Mouse (Mus musculus): Measurements from ENCODE around the gene Prelid1. TPM values are rescaled to one million over a fixed set of nuclear protein-coding genes. Genes with fewer than 3 reads are reported as not detected.
A peak's percentile ranks its signal among the peaks of the same experiment; 100 is the strongest.

Gene Prelid1
- polyA plus RNA-seq, 1 experiment from 2014 or later: 447 TPM

- Histone ChIP-seq H3K9ac (ENCODE audit: low read depth, low read length) (no peak overlapping the region), H3K4me3 (ENCODE audit: low read depth, low read length) (no peak overlapping the region), H3K9me3 (replicated peaks; ENCODE audit: control insufficient read depth, low read length) (no peaks in the 10 kb centered on the region), H3K4me1 (ENCODE audit: control insufficient read depth, insufficient read depth, low read length) (no peaks in the 10 kb centered on the region), H3K4me2 (no peak overlapping the region), H3K36me3 (ENCODE audit: control insufficient read depth, insufficient read depth, low read length) (no peaks in the 10 kb centered on the region), H3K27me3 (ENCODE audit: control insufficient read depth, insufficient read depth, low read length) (no peaks in the 10 kb centered on the region), H3K27ac (ENCODE audit: low read depth, low read length) (no peak overlapping the region)
- 49% methylated on average over 2 of the region's 2 CpGs for WGBS (ENCODE audit: insufficient replicate concordance)
- ATAC-seq (replicated peaks; ENCODE audit: insufficient number of reproducible peaks, low FRiP score, low TSS enrichment): peak; percentile 41; the same call in 1 of the 2 replicates
These were observed 19.0 kb downstream of the Prelid1 start for GRCm38 (mm10) chr13:55339259-55339658.

GRCm38 (mm10) chr13:55342469-55342868, 22.2 kb downstream of the Prelid1 start:
- no peaks in the 10 kb centered on the region for H3K9me3 ChIP-seq (replicated peaks; ENCODE audit: control insufficient read depth, low read length)
- H3K36me3 ChIP-seq (ENCODE audit: control insufficient read depth, insufficient read depth, low read length): peaks cover 15% of the 10 kb centered on the region
- no peaks in the 10 kb centered on the region for H3K4me1 ChIP-seq (ENCODE audit: control insufficient read depth, insufficient read depth, low read length)
- H3K27me3 ChIP-seq (ENCODE audit: control insufficient read depth, insufficient read depth, low read length): no peaks in the 10 kb centered on the region
- no peak overlapping the region for H3K4me2 ChIP-seq
- H3K4me3 ChIP-seq (ENCODE audit: low read depth, low read length): no peak overlapping the region
- ATAC-seq (replicated peaks; ENCODE audit: insufficient number of reproducible peaks, low FRiP score, low TSS enrichment): no peak
- no peak overlapping the region for H3K27ac ChIP-seq (ENCODE audit: low read depth, low read length)
- 26% methylated on average over 11 of the region's 11 CpGs for WGBS (ENCODE audit: insufficient replicate concordance)
- no peak overlapping the region for H3K9ac ChIP-seq (ENCODE audit: low read depth, low read length)

DNA sequence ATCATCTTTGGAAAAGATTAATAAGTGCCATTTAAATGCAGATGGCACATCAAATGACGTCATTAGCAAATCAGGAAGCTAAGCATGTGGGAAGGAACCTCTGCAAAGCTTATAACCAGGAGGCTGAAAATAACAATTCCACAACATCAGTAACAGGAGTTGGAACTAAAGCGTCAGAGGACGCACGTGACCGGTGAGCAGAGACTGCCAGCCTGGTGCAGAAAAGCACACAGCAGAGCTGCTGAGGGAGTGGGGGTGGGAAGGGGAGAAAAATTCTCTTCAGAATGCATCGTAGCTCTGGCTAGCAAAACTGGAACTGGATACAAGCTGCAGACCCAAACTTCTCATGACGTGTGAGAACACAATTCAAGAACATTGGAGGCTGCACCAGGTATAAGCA, 24.0 kb downstream of the Prelid1 start:
- H3K4me3 ChIP-seq (ENCODE audit: low read depth, low read length): no peak overlapping the region
- H3K27ac ChIP-seq (ENCODE audit: low read depth, low read length): no peak overlapping the region
- H3K9me3 ChIP-seq (replicated peaks; ENCODE audit: control insufficient read depth, low read length): no peaks in the 10 kb centered on the region
- H3K4me2 ChIP-seq: no peak overlapping the region
- no peaks in the 10 kb centered on the region for H3K4me1 ChIP-seq (ENCODE audit: control insufficient read depth, insufficient read depth, low read length)
- no peaks in the 10 kb centered on the region for H3K27me3 ChIP-seq (ENCODE audit: control insufficient read depth, insufficient read depth, low read length)
- no peak for ATAC-seq (replicated peaks; ENCODE audit: insufficient number of reproducible peaks, low FRiP score, low TSS enrichment)
- no peak overlapping the region for H3K9ac ChIP-seq (ENCODE audit: low read depth, low read length)
- WGBS (ENCODE audit: insufficient replicate concordance): 88% methylated on average over 7 of the region's 7 CpGs
- peaks cover 26% of the 10 kb centered on the region for H3K36me3 ChIP-seq (ENCODE audit: control insufficient read depth, insufficient read depth, low read length)

- ATAC-seq (replicated peaks; ENCODE audit: insufficient number of reproducible peaks, low FRiP score, low TSS enrichment): no peak
- H3K9me3 ChIP-seq (replicated peaks; ENCODE audit: control insufficient read depth, low read length): no peaks in the 10 kb centered on the region
- no peak overlapping the region for H3K4me3 ChIP-seq (ENCODE audit: low read depth, low read length)
- H3K4me2 ChIP-seq: no peak overlapping the region
- no peaks in the 10 kb centered on the region for H3K27me3 ChIP-seq (ENCODE audit: control insufficient read depth, insufficient read depth, low read length)
- no peaks in the 10 kb centered on the region for H3K4me1 ChIP-seq (ENCODE audit: control insufficient read depth, insufficient read depth, low read length)
- no peak overlapping the region for H3K9ac ChIP-seq (ENCODE audit: low read depth, low read length)
- no peak overlapping the region for H3K27ac ChIP-seq (ENCODE audit: low read depth, low read length)
- H3K36me3 ChIP-seq (ENCODE audit: control insufficient read depth, insufficient read depth, low read length): peaks cover 40% of the 10 kb centered on the region
- 78% methylated on average over 11 of the region's 11 CpGs for WGBS (ENCODE audit: insufficient replicate concordance)
These were observed 26.4 kb downstream of the Prelid1 start for GRCm38 (mm10) chr13:55346745-55347144.

GRCm38 (mm10) chr13:55361145-55361544, 40.8 kb downstream of the Prelid1 start:
- Histone ChIP-seq H3K4me2 (peak overlapping the region; percentile 74), H3K4me3 (ENCODE audit: low read depth, low read length) (peak overlapping the region; percentile 99), H3K27me3 (ENCODE audit: control insufficient read depth, insufficient read depth, low read length) (no peaks in the 10 kb centered on the region), H3K9me3 (replicated peaks; ENCODE audit: control insufficient read depth, low read length) (no peaks in the 10 kb centered on the region), H3K36me3 (ENCODE audit: control insufficient read depth, insufficient read depth, low read length) (peaks cover 10% of the 10 kb centered on the region), H3K27ac (ENCODE audit: low read depth, low read length) (no peak overlapping the region), H3K4me1 (ENCODE audit: control insufficient read depth, insufficient read depth, low read length) (peaks cover 13% of the 10 kb centered on the region), H3K9ac (ENCODE audit: low read depth, low read length) (no peak overlapping the region)
- no peak for ATAC-seq (replicated peaks; ENCODE audit: insufficient number of reproducible peaks, low FRiP score, low TSS enrichment)

DNA sequence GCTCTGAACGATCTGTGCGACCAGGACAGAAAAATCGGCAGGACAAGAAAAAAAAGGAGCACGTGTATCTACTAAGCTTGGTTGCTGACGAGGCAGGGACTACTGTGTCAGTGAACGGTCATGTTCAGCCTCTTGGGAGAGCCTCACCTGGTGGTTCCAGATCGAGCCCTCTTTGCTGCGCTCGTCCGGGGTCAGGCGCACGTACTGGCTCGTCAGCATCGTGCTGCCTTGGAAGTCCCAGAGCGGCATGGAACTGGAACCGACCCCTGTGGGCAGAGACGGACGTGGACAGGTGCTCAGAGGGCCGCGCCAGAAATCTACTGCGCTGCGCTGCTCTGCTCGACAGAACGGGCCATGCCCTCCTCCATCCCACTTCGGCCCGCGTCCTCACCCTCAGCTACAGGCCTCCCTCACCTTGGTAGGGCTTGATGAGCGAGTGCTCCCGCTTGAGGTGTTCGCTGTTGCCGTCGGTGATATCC, 41.7 kb downstream of the Prelid1 start:
- under 1% methylated on average over 32 of the region's 32 CpGs for WGBS (ENCODE audit: insufficient replicate concordance)
- H3K4me2 ChIP-seq: peak overlapping the region; percentile 74
- no peaks in the 10 kb centered on the region for H3K9me3 ChIP-seq (replicated peaks; ENCODE audit: control insufficient read depth, low read length)
- peaks cover 7% of the 10 kb centered on the region for H3K36me3 ChIP-seq (ENCODE audit: control insufficient read depth, insufficient read depth, low read length)
- no peaks in the 10 kb centered on the region for H3K27me3 ChIP-seq (ENCODE audit: control insufficient read depth, insufficient read depth, low read length)
- H3K4me1 ChIP-seq (ENCODE audit: control insufficient read depth, insufficient read depth, low read length): peaks cover 13% of the 10 kb centered on the region
- peak overlapping the region; percentile 96 for H3K9ac ChIP-seq (ENCODE audit: low read depth, low read length)
- peak overlapping the region; percentile 99 for H3K4me3 ChIP-seq (ENCODE audit: low read depth, low read length)
- ATAC-seq (replicated peaks; ENCODE audit: insufficient number of reproducible peaks, low FRiP score, low TSS enrichment): peak; percentile 29
- H3K27ac ChIP-seq (ENCODE audit: low read depth, low read length): peak overlapping the region; percentile 94

DNA sequence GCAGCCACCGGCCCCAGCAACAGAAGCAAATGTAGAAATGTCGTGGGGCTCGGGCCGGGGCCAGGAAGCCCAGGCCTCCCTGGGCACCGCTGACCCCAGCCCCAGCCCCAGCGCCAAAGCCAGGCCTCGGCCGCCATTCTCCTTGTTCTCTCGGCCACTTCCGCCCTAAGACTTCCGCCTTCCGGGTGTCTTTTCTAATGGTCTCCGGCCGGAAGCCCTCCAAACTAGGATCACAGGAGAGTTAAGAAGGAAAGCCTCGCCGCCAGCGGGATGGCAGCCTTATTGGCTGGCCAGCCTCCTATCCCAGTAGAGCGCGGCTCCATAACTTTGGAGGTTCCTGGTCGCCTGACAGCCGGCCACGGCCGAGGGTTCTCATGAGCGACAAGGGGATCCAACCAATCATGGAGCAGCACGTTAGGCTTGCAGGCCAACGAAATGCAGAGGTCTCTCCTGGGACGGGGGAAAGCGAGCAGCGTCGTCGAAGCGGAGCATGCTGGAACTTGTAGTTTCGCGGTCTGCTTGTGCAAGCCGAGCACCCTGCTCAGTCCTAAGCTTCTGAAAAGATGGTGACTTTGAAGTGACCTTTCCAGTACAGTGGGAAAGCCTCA, 42.3 kb downstream of the Prelid1 start, which contains the start of gene Lman2:
TSS of gene Lman2 (minus strand) at position 331 of the 608 bp plus-strand sequence.
- Histone ChIP-seq H3K27me3 (ENCODE audit: control insufficient read depth, insufficient read depth, low read length) (no peaks in the 10 kb centered on the region), H3K4me1 (ENCODE audit: control insufficient read depth, insufficient read depth, low read length) (peaks cover 13% of the 10 kb centered on the region), H3K4me3 (ENCODE audit: low read depth, low read length) (peak within 1 kb of the TSS; percentile 99), H3K9me3 (replicated peaks; ENCODE audit: control insufficient read depth, low read length) (no peaks in the 10 kb centered on the region), H3K4me2 (peak within 1 kb of the TSS; percentile 74), H3K27ac (ENCODE audit: low read depth, low read length) (peak within 1 kb of the TSS; percentile 94), H3K9ac (ENCODE audit: low read depth, low read length) (peak within 1 kb of the TSS; percentile 96), H3K36me3 (ENCODE audit: control insufficient read depth, insufficient read depth, low read length) (peaks cover 7% of the 10 kb centered on the region)
- peak; percentile 98 for ATAC-seq (replicated peaks; ENCODE audit: insufficient number of reproducible peaks, low FRiP score, low TSS enrichment)
- WGBS (ENCODE audit: insufficient replicate concordance): under 1% methylated on average over 35 of the region's 35 CpGs

- no peak overlapping the region for H3K4me3 ChIP-seq (ENCODE audit: low read depth, low read length)
- WGBS (ENCODE audit: insufficient replicate concordance): 76% methylated on average over 7 of the region's 7 CpGs
- ATAC-seq (replicated peaks; ENCODE audit: insufficient number of reproducible peaks, low FRiP score, low TSS enrichment): no peak
- H3K27me3 ChIP-seq (ENCODE audit: control insufficient read depth, insufficient read depth, low read length): peaks cover 23% of the 10 kb centered on the region
- no peak overlapping the region for H3K4me2 ChIP-seq
- H3K4me1 ChIP-seq (ENCODE audit: control insufficient read depth, insufficient read depth, low read length): no peaks in the 10 kb centered on the region
- no peak overlapping the region for H3K9ac ChIP-seq (ENCODE audit: low read depth, low read length)
- no peaks in the 10 kb centered on the region for H3K9me3 ChIP-seq (replicated peaks; ENCODE audit: control insufficient read depth, low read length)
- no peak overlapping the region for H3K27ac ChIP-seq (ENCODE audit: low read depth, low read length)
- no peaks in the 10 kb centered on the region for H3K36me3 ChIP-seq (ENCODE audit: control insufficient read depth, insufficient read depth, low read length)
These were observed 48.1 kb downstream of the Prelid1 start for GRCm38 (mm10) chr13:55368401-55368800.

DNA sequence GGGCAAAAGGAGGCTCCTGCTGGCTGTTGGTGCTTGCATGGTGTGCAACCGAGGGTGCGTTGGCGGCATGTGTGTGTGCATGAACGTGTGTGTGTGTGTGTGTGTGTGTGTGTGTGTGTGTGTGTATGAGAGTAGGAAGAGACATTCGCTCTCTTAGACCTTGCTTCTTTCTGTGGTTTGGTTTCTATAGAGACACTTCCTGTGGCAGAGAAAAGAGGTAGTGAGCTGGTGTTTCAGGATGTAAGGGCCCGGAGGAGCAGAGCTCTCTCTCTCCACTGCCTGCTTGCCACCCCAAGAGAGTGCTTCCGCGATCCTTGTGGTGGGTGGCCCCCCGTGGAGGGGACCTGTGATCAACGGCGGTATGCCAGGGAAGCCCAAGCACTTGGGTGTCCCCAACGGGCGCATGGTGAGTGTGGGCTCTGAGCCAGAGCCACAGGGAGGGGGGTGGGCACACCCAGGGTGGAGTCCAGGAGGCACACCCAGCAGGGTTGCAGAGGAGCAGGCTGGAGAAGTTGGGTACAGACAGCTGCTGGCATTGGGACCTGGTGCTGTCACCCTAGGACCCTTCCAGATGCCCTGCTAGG, 49.3 kb downstream of the Prelid1 start, which contains the start of gene Rgs14:
TSS of gene Rgs14 (plus strand) at position 202 of the 584 bp plus-strand sequence.
- H3K27me3 ChIP-seq (ENCODE audit: control insufficient read depth, insufficient read depth, low read length): peaks cover 33% of the 10 kb centered on the region
- H3K27ac ChIP-seq (ENCODE audit: low read depth, low read length): no peak within 1 kb of the TSS
- H3K4me1 ChIP-seq (ENCODE audit: control insufficient read depth, insufficient read depth, low read length): no peaks in the 10 kb centered on the region
- H3K9ac ChIP-seq (ENCODE audit: low read depth, low read length): no peak within 1 kb of the TSS
- no peak for ATAC-seq (replicated peaks; ENCODE audit: insufficient number of reproducible peaks, low FRiP score, low TSS enrichment)
- H3K4me2 ChIP-seq: no peak within 1 kb of the TSS; the same call in 1 of the 2 replicates
- H3K4me3 ChIP-seq (ENCODE audit: low read depth, low read length): no peak within 1 kb of the TSS
- WGBS (ENCODE audit: insufficient replicate concordance): 52% methylated on average over 13 of the region's 13 CpGs
- H3K9me3 ChIP-seq (replicated peaks; ENCODE audit: control insufficient read depth, low read length): no peaks in the 10 kb centered on the region
- H3K36me3 ChIP-seq (ENCODE audit: control insufficient read depth, insufficient read depth, low read length): no peaks in the 10 kb centered on the region

Measured in heart, embryonic 11.5 days (tissue).